In the genomic region with DNA sequence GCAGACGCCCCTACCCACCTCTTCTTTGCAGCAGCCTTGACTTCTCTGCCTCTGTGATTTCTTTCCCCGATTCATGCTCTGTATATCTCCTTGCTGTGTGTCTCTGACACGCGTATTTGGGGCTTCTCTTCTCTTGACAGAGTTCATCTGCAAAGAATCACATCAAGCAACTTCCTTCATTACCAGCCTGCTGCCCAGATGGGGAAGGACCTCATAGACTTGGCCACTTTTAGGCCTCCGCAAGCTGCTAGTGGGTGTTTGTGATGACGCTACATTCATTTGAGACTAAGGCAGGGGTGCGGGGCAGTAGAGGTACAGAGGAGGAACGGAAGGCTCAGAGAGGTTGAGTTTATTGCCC, we compare ENCODE assay signal across 9 mouse cellular contexts. TPM values are rescaled to one million over a fixed set of nuclear protein-coding genes. Genes with fewer than 3 reads are reported as not detected.
A peak's percentile ranks its signal among the peaks of the same experiment; 100 is the strongest.
DNase-seq lines count a peak whose midpoint lies in the region; ATAC-seq lines count a peak whose summit lies in the region.
"Had no signal": no experiment of that assay in that cellular context is flagged by ENCODE, and none has a peak within 500 bp of the region (broad histone marks: within the 10 kb centered on the region; RNA-seq: fewer than 3 reads in every experiment).

No protein-coding gene starts in this region.

- peak; percentile 36 for DNase-seq in adrenal gland, postnatal 14 days
- DNase-seq in adrenal gland, adult 8-10 months = no peak
- DNase-seq in right cerebral cortex, adult 18-20 months = peak; percentile 35
- DNase-seq in right cerebral cortex, postnatal 14 days = no peak
- peak; percentile 7 to 18 for DNase-seq in frontal cortex, postnatal 25 days (ENCODE audit: low spot score in 2 of 2)
- DNase-seq in layer of hippocampus, postnatal 36 days = peak; percentile 16 to 32
- DNase-seq in natural killer cell, adult 2 months (ENCODE audit: low spot score in 2 of 2) = no peak

- ATAC-seq in midbrain, embryonic 15.5 days (replicated peaks) = peak; percentile 58

- H3K27ac ChIP-seq in midbrain, embryonic 15.5 days = peak overlapping the region; percentile 81

- no peaks in the 10 kb centered on the region for H3K9me3 ChIP-seq in midbrain, embryonic 15.5 days

- H3K4me2 ChIP-seq in midbrain, embryonic 15.5 days = peak overlapping the region; percentile 64

- H3K4me3 ChIP-seq in midbrain, embryonic 15.5 days = peak overlapping the region; percentile 63

- 0 out of 2 replicates have a peak, but pooled peaks cover 4% of the 10 kb centered on the region for H3K36me3 ChIP-seq in midbrain, embryonic 15.5 days (replicated peaks)

- peaks cover 9% of the 10 kb centered on the region for H3K4me1 ChIP-seq in midbrain, embryonic 15.5 days

- no peaks in the 10 kb centered on the region for H3K27me3 ChIP-seq in midbrain, embryonic 15.5 days (replicated peaks)

- peak overlapping the region; percentile 52 for H3K9ac ChIP-seq in midbrain, embryonic 15.5 days

- 29% methylated on average over 8 of the region's 8 CpGs for WGBS in midbrain, embryonic 15.5 days

RNA-seq across cellular contexts. Expression of gene Mks1, which starts 0.6 kb away (rescaled TPM):
- 9.5 and 14.3 TPM in 2 replicates for total RNA-seq in adrenal gland, postnatal 14 days (2021)
- total RNA-seq in adrenal gland, adult 8-10 months (2022) = 10 to 100 TPM; 11.0 to 23.7 (median 15.9) TPM
- total RNA-seq in layer of hippocampus, postnatal 36 days (2021) = 1 to 10 TPM; 4.5 to 5.1 TPM
- 12.1 and 12.8 TPM in 2 replicates for polyA plus RNA-seq in midbrain, embryonic 15.5 days (2015; fragmentation: Nextera tagmentation; extraction: Ambion mirVana)

RNA-seq across cellular contexts. Expression of gene Epx, which starts 21.8 kb away (rescaled TPM):
- 0.63 TPM in 1 of 2 replicates, not detected in the other for total RNA-seq in adrenal gland, postnatal 14 days (2021)
- total RNA-seq in adrenal gland, adult 8-10 months (2022) = not detected
- not detected for total RNA-seq in layer of hippocampus, postnatal 36 days (2021)
- polyA plus RNA-seq in midbrain, embryonic 15.5 days (2015; fragmentation: Nextera tagmentation; extraction: Ambion mirVana) = 0.36 TPM in 2 replicates

RNA-seq across cellular contexts. Expression of gene Lpo, which starts 25.5 kb away (rescaled TPM):
- not detected in 2 replicates for total RNA-seq in adrenal gland, postnatal 14 days (2021)
- total RNA-seq in adrenal gland, adult 8-10 months (2022) = not detected
- under 1 TPM; 0.12 to 0.18 TPM for total RNA-seq in layer of hippocampus, postnatal 36 days (2021)
- polyA plus RNA-seq in midbrain, embryonic 15.5 days (2015; fragmentation: Nextera tagmentation; extraction: Ambion mirVana) = 1.5 and 1.8 TPM in 2 replicates

RNA-seq across cellular contexts. Expression of gene Olfr462, which starts 38.5 kb away (rescaled TPM):
- total RNA-seq in adrenal gland, postnatal 14 days (2021) = not detected in 2 replicates
- not detected for total RNA-seq in adrenal gland, adult 8-10 months (2022)
- total RNA-seq in layer of hippocampus, postnatal 36 days (2021) = not detected
- not detected in 2 replicates for polyA plus RNA-seq in midbrain, embryonic 15.5 days (2015; fragmentation: Nextera tagmentation; extraction: Ambion mirVana)
- polyA plus RNA-seq: gonadal fat pad, adult 2 months had no signal

RNA-seq across cellular contexts. Expression of gene Olfr463, which starts 43.6 kb away (rescaled TPM):
- total RNA-seq in adrenal gland, postnatal 14 days (2021) = not detected in 2 replicates
- not detected for total RNA-seq in adrenal gland, adult 8-10 months (2022)
- not detected for total RNA-seq in layer of hippocampus, postnatal 36 days (2021)
- polyA plus RNA-seq in midbrain, embryonic 15.5 days (2015; fragmentation: Nextera tagmentation; extraction: Ambion mirVana) = not detected in 2 replicates
- polyA plus RNA-seq: gonadal fat pad, adult 2 months had no signal

Comparison
In these comparisons a context has a peak if more than half of its experiments do, and no peak if none do; other contexts are left out.
1. DNase-seq: peak in adrenal gland, postnatal 14 days (single experiment), right cerebral cortex, adult 18-20 months (single experiment), frontal cortex, postnatal 25 days (2 of 2) and layer of hippocampus, postnatal 36 days (2 of 2); none in adrenal gland, adult 8-10 months (single experiment), right cerebral cortex, postnatal 14 days (single experiment) and natural killer cell, adult 2 months (0 of 2).